Mouse (Mus musculus) MEL (cell line): ENCODE measurements around the gene Trp53tg5. TPM values are rescaled to one million over a fixed set of nuclear protein-coding genes. Genes with fewer than 3 reads are reported as not detected.

ENCODE experiments used
- DNase-seq: peaks from one replicate; pipeline ENCODE4 v3.0.0; 2011; ENCODE audit warnings: low read depth, low spot score
- H3K27ac ChIP-seq: 2 replicates; pipeline ENCODE4 v1.5.1; 2012; ENCODE audit warnings: low read depth, mild to moderate bottlenecking, control low read depth, low read length, moderate library complexity; ENCODE audit not compliant: control insufficient read depth
- H3K27me3 ChIP-seq, 2 experiments: fragments of 150-350 bp in 1 of 2; sonication (generic) in 1 of 2; 2 replicates each; pipeline ENCODE4 v1.6.1; 2012; ENCODE audit warnings: low read length in 2 of 2, mild to moderate bottlenecking in 2 of 2, improper control_type of control experiment in 1 of 2, moderate library complexity in 1 of 2; ENCODE audit not compliant: insufficient read depth in 2 of 2, control insufficient read depth in 1 of 2
- H3K36me3 ChIP-seq, 2 experiments: 2 replicates each; pipeline ENCODE4 v1.6.1; 2012 to 2014; ENCODE audit warnings: low read length in 2 of 2, improper control_type of control experiment in 1 of 2, inconsistent platforms in 1 of 2, mild to moderate bottlenecking in 1 of 2; ENCODE audit not compliant: insufficient read depth in 2 of 2, control insufficient read depth in 1 of 2
- H3K4me1 ChIP-seq, 2 experiments: fragments of 150-350 bp in 1 of 2; sonication (generic) in 1 of 2; 2 replicates each; pipeline ENCODE4 v1.6.1; 2012; ENCODE audit warnings: low read length in 2 of 2, improper control_type of control experiment in 1 of 2, mild to moderate bottlenecking in 1 of 2; ENCODE audit not compliant: insufficient read depth in 2 of 2, control insufficient read depth in 1 of 2
- H3K4me3 ChIP-seq, 2 experiments: fragments of 150-350 bp in 1 of 2; sonication (generic) in 1 of 2; 2 replicates each; pipeline ENCODE4 v1.5.1; 2012; ENCODE audit warnings: low read depth in 2 of 2, low read length in 2 of 2, mild to moderate bottlenecking in 2 of 2, moderate library complexity in 2 of 2, control low read depth in 1 of 2, improper control_type of control experiment in 1 of 2; ENCODE audit not compliant: control insufficient read depth in 1 of 2, insufficient read depth in 1 of 2
- H3K79me2 ChIP-seq: 2 replicates; pipeline ENCODE4 v1.6.1; 2012; ENCODE audit warnings: mild to moderate bottlenecking, low read length, moderate library complexity; ENCODE audit not compliant: control insufficient read depth, poor library complexity, insufficient read depth
- H3K9ac ChIP-seq: 2 replicates; pipeline ENCODE4 v1.6.1; 2012; ENCODE audit warnings: low read depth, mild to moderate bottlenecking, control low read depth, low read length, moderate library complexity; ENCODE audit not compliant: control insufficient read depth, poor library complexity, severe bottlenecking
- H3K9me3 ChIP-seq: fragments of 150-350 bp; sonication (generic); replicated peaks from 2 replicates; pipeline ENCODE4 v1.6.1; 2012; ENCODE audit warnings: mild to moderate bottlenecking, low read length, improper control_type of control experiment, moderate library complexity; ENCODE audit not compliant: insufficient read depth
- BHLHE40 ChIP-seq: IDR thresholded peaks from 2 replicates; pipeline ENCODE4 v1.6.1; 2012; ENCODE audit warnings: low read depth, mild to moderate bottlenecking, inconsistent platforms, low read length, improper control_type of control experiment, borderline replicate concordance
- CHD2 ChIP-seq: IDR thresholded peaks from 2 replicates; pipeline ENCODE4 v1.6.1; 2011; ENCODE audit warnings: low read length, improper control_type of control experiment
- CTCF ChIP-seq, 3 experiments: IDR thresholded peaks in 2 of 3; conservative IDR thresholded peaks in 1 of 3; 2 replicates each; pipeline ENCODE4 v1.5.1; 2011 to 2012; ENCODE audit warnings: low read length in 3 of 3, low read depth in 2 of 3, mild to moderate bottlenecking in 2 of 3, improper control_type of control experiment in 1 of 3, inconsistent platforms in 1 of 3, mixed read lengths in 1 of 3, moderate library complexity in 1 of 3; ENCODE audit not compliant: control insufficient read depth in 1 of 3, insufficient read depth in 1 of 3, poor library complexity in 1 of 3, severe bottlenecking in 1 of 3
- E2F4 ChIP-seq: IDR thresholded peaks from 2 replicates; pipeline ENCODE4 v1.6.1; 2011; ENCODE audit warnings: low read depth, low read length, improper control_type of control experiment, borderline replicate concordance
- GABPA ChIP-seq: IDR thresholded peaks from 2 replicates; pipeline ENCODE4 v1.6.1; 2012; ENCODE audit warnings: low read depth, mild to moderate bottlenecking, inconsistent platforms, low read length, improper control_type of control experiment, moderate library complexity
- GATA1 ChIP-seq: IDR thresholded peaks from 2 replicates; pipeline ENCODE4 v1.6.1; 2011; ENCODE audit warnings: low read depth, low read length, improper control_type of control experiment
- HCFC1 ChIP-seq: IDR thresholded peaks from 2 replicates; pipeline ENCODE4 v1.6.1; 2012; ENCODE audit warnings: low read depth, mild to moderate bottlenecking, inconsistent platforms, low read length, improper control_type of control experiment, moderate library complexity
- MAFK ChIP-seq: IDR thresholded peaks from 2 replicates; pipeline ENCODE4 v1.6.1; 2011; ENCODE audit warnings: low read depth, mild to moderate bottlenecking, low read length, improper control_type of control experiment, borderline replicate concordance
- MAX ChIP-seq: IDR thresholded peaks from 2 replicates; pipeline ENCODE4 v1.6.1; 2011; ENCODE audit warnings: low read length, improper control_type of control experiment
- MXI1 ChIP-seq: IDR thresholded peaks from 2 replicates; pipeline ENCODE4 v1.6.1; 2011; ENCODE audit warnings: mild to moderate bottlenecking, low read depth, low read length, improper control_type of control experiment
- MYB ChIP-seq: IDR thresholded peaks from 2 replicates; pipeline ENCODE4 v1.6.1; 2011; ENCODE audit warnings: mild to moderate bottlenecking, low read depth, low read length, improper control_type of control experiment
- MYC ChIP-seq: IDR thresholded peaks from 2 replicates; pipeline ENCODE4 v1.6.1; 2011; ENCODE audit warnings: low read depth, mild to moderate bottlenecking, low read length, improper control_type of control experiment, moderate library complexity
- NRF1 ChIP-seq: IDR thresholded peaks from 2 replicates; pipeline ENCODE4 v1.6.1; 2014; ENCODE audit warnings: low read depth, mild to moderate bottlenecking, inconsistent platforms, low read length, improper control_type of control experiment, moderate library complexity; ENCODE audit not compliant: poor library complexity, insufficient read depth, severe bottlenecking
- POLR2AphosphoS2 ChIP-seq: IDR thresholded peaks from 2 replicates; pipeline ENCODE4 v1.6.1; 2011; ENCODE audit warnings: low read length, improper control_type of control experiment
- POLR2AphosphoS5 ChIP-seq: IDR thresholded peaks from 2 replicates; pipeline ENCODE4 v1.6.1; 2012; ENCODE audit warnings: low read depth, borderline replicate concordance, mild to moderate bottlenecking, inconsistent platforms, low read length, moderate library complexity, mixed read lengths
- RAD21 ChIP-seq: IDR thresholded peaks from 2 replicates; pipeline ENCODE4 v1.6.1; 2011; ENCODE audit warnings: mild to moderate bottlenecking, low read depth, low read length, improper control_type of control experiment
- RCOR1 ChIP-seq: IDR thresholded peaks from 2 replicates; pipeline ENCODE4 v1.6.1; 2012; ENCODE audit warnings: low read depth, mild to moderate bottlenecking, inconsistent platforms, low read length, improper control_type of control experiment
- SIN3A ChIP-seq: IDR thresholded peaks from 2 replicates; pipeline ENCODE4 v1.6.1; 2012; ENCODE audit warnings: low read length, improper control_type of control experiment, inconsistent platforms
- SMC3 ChIP-seq: IDR thresholded peaks from 2 replicates; pipeline ENCODE4 v1.6.1; 2011; ENCODE audit warnings: low read depth, low read length, improper control_type of control experiment
- TAL1 ChIP-seq: IDR thresholded peaks from 2 replicates; pipeline ENCODE4 v1.6.1; 2012; ENCODE audit warnings: mild to moderate bottlenecking, inconsistent platforms, low read length, moderate library complexity, mixed read lengths
- TBP ChIP-seq: IDR thresholded peaks from 2 replicates; pipeline ENCODE4 v1.8.0; 2011; ENCODE audit warnings: low read depth, low read length, improper control_type of control experiment
- TCF12 ChIP-seq: IDR thresholded peaks from 2 replicates; pipeline ENCODE4 v1.6.1; 2014; ENCODE audit warnings: low read depth, mild to moderate bottlenecking, inconsistent platforms, low read length, improper control_type of control experiment, moderate library complexity
- USF1 ChIP-seq: IDR thresholded peaks from 2 replicates; pipeline ENCODE4 v1.6.1; 2014; ENCODE audit warnings: low read depth, mild to moderate bottlenecking, inconsistent platforms, low read length, improper control_type of control experiment, moderate library complexity
- ZMIZ1 ChIP-seq: IDR thresholded peaks from 2 replicates; pipeline ENCODE4 v1.6.1; 2012; ENCODE audit warnings: low read depth, mild to moderate bottlenecking, inconsistent platforms, low read length, improper control_type of control experiment, moderate library complexity
- polyA plus RNA-seq, 2 experiments: library from polyadenylated mRNA; stranded (reverse) in 1 of 2; unstranded in 1 of 2; fragments of >175 nt in 1 of 2; fragments of >200 nt in 1 of 2; gene quantifications; 2 replicates each; pipeline versions ENCODE4 v1.2.1 to v1.2.4; 2012; ENCODE audit warnings: low replicate concordance in 2 of 2, low read depth in 1 of 2; ENCODE audit not compliant: insufficient read length in 2 of 2, insufficient read depth in 1 of 2, missing spikeins in 1 of 2
- total RNA-seq: library from RNA; depleted of rRNA; stranded (reverse); fragments of 300-350 nt; gene quantifications from 2 replicates; pipeline ENCODE4 v1.2.3, GENCODE M21; 2012

Trp53tg5 gene
- total and polyA plus RNA-seq, 3 experiments: 0.13 TPM; not detected in 2

DNA sequence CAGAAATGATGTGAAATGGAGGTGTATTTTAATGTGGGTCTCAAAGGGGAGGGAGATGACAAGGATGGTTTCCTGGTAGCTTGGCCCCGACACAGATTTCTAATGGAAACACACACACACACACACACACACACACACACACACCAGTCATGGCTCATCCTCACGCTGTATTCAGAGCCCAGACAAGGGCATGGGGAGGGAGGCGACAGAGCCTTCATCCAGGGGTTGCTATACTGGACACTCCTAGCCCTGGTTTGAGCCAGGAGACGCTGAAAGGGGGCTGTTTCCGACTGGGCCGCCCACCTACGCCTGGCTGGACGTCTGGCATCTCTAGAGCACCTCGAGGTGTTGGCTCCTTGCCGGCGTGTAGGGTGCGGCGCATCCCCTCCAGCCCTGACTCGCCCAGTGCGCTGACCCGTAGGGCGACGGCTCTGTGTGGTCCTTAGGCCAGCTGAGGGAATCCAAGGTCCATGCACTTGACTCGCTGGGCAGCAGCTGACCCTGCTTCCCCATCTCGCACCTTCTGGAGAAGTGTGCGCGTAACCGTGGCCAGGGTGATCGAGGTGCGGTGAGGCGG lies 12.2 kb upstream of the Trp53tg5 start, which contains the start of gene Dbndd2:
Gene Dbndd2, plus strand, starts transcription at position 426 of the 577 bp plus-strand sequence.
- peak within 1 kb of the TSS; percentile 71 for H3K9ac ChIP-seq
- H3K9me3 ChIP-seq: no peaks in the 10 kb centered on the region
- H3K27me3 ChIP-seq: no peaks in the 10 kb centered on the region
- TF ChIP-seq SIN3A (no peak), POLR2AphosphoS2 (no peak), MAX (0 out of 2 replicates have a peak, but pooled peaks have one; percentile 19)
- no peak for DNase-seq
- peak within 1 kb of the TSS; percentile 76 to 86 for H3K4me3 ChIP-seq
- no peak within 1 kb of the TSS for H3K27ac ChIP-seq
- H3K4me1 ChIP-seq: peaks cover 4 to 9% of the 10 kb centered on the region in 2 experiments; a peak in 3 of 4 replicates
- peaks cover 4% of the 10 kb centered on the region; the same call in 1 of the 2 replicates for H3K79me2 ChIP-seq
- peaks cover 3 to 4% of the 10 kb centered on the region in 2 experiments for H3K36me3 ChIP-seq

DNA sequence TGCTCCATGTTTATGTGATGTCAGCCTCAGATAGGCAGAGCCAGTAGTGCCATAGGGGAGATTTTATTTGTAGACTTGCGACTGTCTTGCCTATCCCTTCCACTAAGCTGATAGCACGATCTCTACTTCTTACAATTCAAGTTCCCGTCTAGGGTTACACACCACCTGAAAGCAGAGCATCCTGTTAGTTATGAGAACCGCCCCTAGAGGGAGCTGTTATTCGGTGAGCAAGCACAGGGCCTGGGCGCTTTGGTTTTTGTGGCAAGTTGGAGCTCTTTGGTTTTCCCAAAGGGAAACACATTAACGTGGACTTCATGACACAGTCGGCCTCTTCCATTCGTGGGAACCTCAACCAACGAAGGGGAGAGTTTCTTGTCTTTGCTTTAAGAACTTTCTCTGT lies 3.3 kb downstream of the Trp53tg5 start:
- Histone ChIP-seq H3K9ac (no peak overlapping the region), H3K9me3 (no peaks in the 10 kb centered on the region), H3K36me3 (peaks cover 0 to 17% of the 10 kb centered on the region in 2 experiments; a peak in 3 of 4 replicates), H3K4me3 (no peak overlapping the region), H3K27ac (no peak overlapping the region), H3K79me2 (no peaks in the 10 kb centered on the region), H3K27me3 (no peaks in the 10 kb centered on the region), H3K4me1 (peaks cover 10 to 16% of the 10 kb centered on the region in 2 experiments; a peak in 3 of 4 replicates)
- TF ChIP-seq CHD2 (no peak), BHLHE40 (no peak), TBP (no peak), MYC (no peak), CTCF (IDR thresholded peaks at IDR 0.05 in 2 of 3, conservative IDR thresholded peaks at IDR 0.05 in 1 of 3; ENCODE audit: control insufficient read depth in 1 of 3, insufficient read depth in 1 of 3, low read depth in 2 of 3, low read length in 3 of 3, poor library complexity in 1 of 3, severe bottlenecking in 1 of 3) (peak; percentile 75 to 79 (median 76)), MAFK (no peak), E2F4 (no peak), POLR2AphosphoS5 (no peak), SMC3 (peak; percentile 57), MAX (no peak), HCFC1 (0 out of 2 replicates have a peak, but pooled peaks have one; percentile 24), RAD21 (peak; percentile 52)
- DNase-seq: peak; percentile 85

DNA sequence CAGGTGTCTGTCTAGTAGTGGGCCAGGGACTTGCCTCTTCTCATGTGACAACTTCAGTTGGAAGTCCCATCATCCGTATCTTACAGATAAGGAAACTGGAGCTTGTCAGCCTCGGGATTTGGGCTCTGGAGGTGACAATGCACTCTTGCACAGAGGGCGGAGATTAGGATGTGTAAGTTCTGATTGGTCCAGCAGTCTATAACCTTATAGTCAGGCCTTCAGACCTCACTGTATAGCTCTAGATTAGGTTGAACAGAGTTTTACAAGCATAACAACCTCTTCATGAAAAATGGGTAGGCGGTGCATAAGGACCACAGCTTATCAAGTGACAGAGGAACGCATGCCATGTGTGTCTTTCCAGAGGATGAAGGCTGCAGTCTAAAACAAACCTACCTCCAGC lies 6.7 kb downstream of the Trp53tg5 start:
- Histone ChIP-seq H3K79me2 (peaks cover 12% of the 10 kb centered on the region), H3K36me3 (peaks cover 0 to 25% of the 10 kb centered on the region in 2 experiments; a peak in 2 of 4 replicates), H3K9me3 (no peaks in the 10 kb centered on the region), H3K27me3 (no peaks in the 10 kb centered on the region), H3K9ac (peak overlapping the region; percentile 31), H3K4me1 (peaks cover 14 to 22% of the 10 kb centered on the region in 2 experiments; a peak in 3 of 4 replicates), H3K4me3 (0 out of 4 replicates have a peak overlapping the region, but pooled peaks of 1 of the 2 experiments have one; percentile 8), H3K27ac (peak overlapping the region; percentile 88)
- peak; percentile 84 for DNase-seq
- TF ChIP-seq TBP (peak; percentile 56; the same call in 1 of the 2 replicates), TCF12 (peak; percentile 70), SIN3A (peak; percentile 85), RCOR1 (no peak), TAL1 (peak; percentile 35; the same call in 1 of the 2 replicates), GABPA (no peak), USF1 (peak; percentile 46; the same call in 1 of the 2 replicates), BHLHE40 (peak; percentile 71; the same call in 1 of the 2 replicates), NRF1 (peak; percentile 47; the same call in 1 of the 2 replicates), GATA1 (peak; percentile 57; the same call in 1 of the 2 replicates), MYB (peak; percentile 65), ZMIZ1 (0 out of 2 replicates have a peak, but pooled peaks have one; percentile 16), HCFC1 (peak; percentile 55; the same call in 1 of the 2 replicates), MXI1 (peak; percentile 91)
